Mouse (Mus musculus): ENCODE results near the gene Elf4.

The Elf4 gene

GRCm38 (mm10) chrX:48365836-48366577 lies 96.9 kb downstream of the Elf4 start:
- no peak for DNase-seq
